Mouse (Mus musculus) lung, postnatal 0 days (tissue): ENCODE data around the gene Sncb. TPM values are rescaled to one million over a fixed set of nuclear protein-coding genes. Genes with fewer than 3 reads are reported as not detected.

ENCODE experiments used
- ATAC-seq: fragments of 200-750 bp; cut with Nextera tagmentation; 2 replicates; pipeline ENCODE4 v1.8.0; 2017; ENCODE audit warnings: moderate library complexity
- DNase-seq: peaks from one replicate; pipeline ENCODE4 v3.0.0-alpha.2; 2016; ENCODE audit warnings: low spot score
- H3K27ac ChIP-seq: fragments of 300-500 bp; sonication (generic); 2 replicates; pipeline ENCODE4 v1.5.1; 2014; ENCODE audit warnings: antibody characterized with exemption, mild to moderate bottlenecking, low read length, mixed read lengths
- H3K27me3 ChIP-seq: fragments of 300-500 bp; sonication (generic); replicated peaks from 2 replicates; pipeline ENCODE4 v1.6.1; 2014; ENCODE audit warnings: low read length, mixed read lengths; ENCODE audit not compliant: insufficient read depth
- H3K36me3 ChIP-seq: fragments of 300-500 bp; sonication (generic); 2 replicates; pipeline ENCODE4 v1.6.1; 2014; ENCODE audit warnings: low read length, mixed read lengths; ENCODE audit not compliant: insufficient read depth
- H3K4me1 ChIP-seq: fragments of 300-500 bp; sonication (generic); 2 replicates; pipeline ENCODE4 v1.6.1; 2014; ENCODE audit warnings: antibody characterized with exemption, low read depth, low read length, mixed read lengths; ENCODE audit not compliant: insufficient read depth
- H3K4me2 ChIP-seq: fragments of 300-500 bp; sonication (generic); replicated peaks from 2 replicates; pipeline ENCODE4 v1.6.1; 2014; ENCODE audit warnings: low read depth, mild to moderate bottlenecking, low read length, moderate library complexity, mixed read lengths
- H3K4me3 ChIP-seq: fragments of 300-500 bp; sonication (generic); 2 replicates; pipeline ENCODE4 v1.5.1; 2014; ENCODE audit warnings: low read depth, low read length
- H3K9ac ChIP-seq: fragments of 300-500 bp; sonication (generic); replicated peaks from 2 replicates; pipeline ENCODE4 v1.6.1; 2014; ENCODE audit warnings: low read depth, mild to moderate bottlenecking
- H3K9me3 ChIP-seq: fragments of 300-500 bp; sonication (generic); 2 replicates; pipeline ENCODE4 v1.6.1; 2016; ENCODE audit warnings: low read length, mixed read lengths
- CTCF ChIP-seq: IDR thresholded peaks from 2 replicates; pipeline ENCODE4 v1.5.1; 2016; ENCODE audit warnings: antibody characterized with exemption, mild to moderate bottlenecking
- EP300 ChIP-seq: IDR thresholded peaks from 2 replicates; pipeline ENCODE4 v1.6.1; 2016; ENCODE audit warnings: antibody characterized with exemption, mild to moderate bottlenecking, control low read depth
- WGBS: fragments of 180-500 bp; shearing (Covaris S2); extraction: QIAGEN DNeasy Blood & Tissue Kit; methylation state at CpG from one replicate; pipeline ENCODE4 v1.1.7; 2014; 5-methylcytosine and 5-hydroxymethylcytosine counted together
- polyA plus RNA-seq: library from polyadenylated mRNA; unstranded; fragments of >200 nt; fragmentation: Nextera tagmentation; extraction: Ambion mirVana; gene quantifications from 2 replicates; pipeline ENCODE4 v1.2.1, GENCODE M21; 2015

The Sncb gene
- polyA plus RNA-seq, 1 experiment from 2014 or later, result not detected

GRCm38 (mm10) chr13:54714996-54715395 lies 51.4 kb downstream of the Sncb start:
- no peak for DNase-seq
- Histone ChIP-seq H3K27me3 (no peaks in the 10 kb centered on the region), H3K9me3 (no peaks in the 10 kb centered on the region), H3K9ac (no peak overlapping the region), H3K4me1 (no peaks in the 10 kb centered on the region), H3K27ac (no peak overlapping the region), H3K4me2 (no peak overlapping the region), H3K36me3 (no peaks in the 10 kb centered on the region), H3K4me3 (no peak overlapping the region)
- TF ChIP-seq CTCF, result no peak
- TF ChIP-seq EP300, result no peak
- 62% methylated on average over 10 of the region's 10 CpGs for WGBS
- ATAC-seq, result no peak

DNA sequence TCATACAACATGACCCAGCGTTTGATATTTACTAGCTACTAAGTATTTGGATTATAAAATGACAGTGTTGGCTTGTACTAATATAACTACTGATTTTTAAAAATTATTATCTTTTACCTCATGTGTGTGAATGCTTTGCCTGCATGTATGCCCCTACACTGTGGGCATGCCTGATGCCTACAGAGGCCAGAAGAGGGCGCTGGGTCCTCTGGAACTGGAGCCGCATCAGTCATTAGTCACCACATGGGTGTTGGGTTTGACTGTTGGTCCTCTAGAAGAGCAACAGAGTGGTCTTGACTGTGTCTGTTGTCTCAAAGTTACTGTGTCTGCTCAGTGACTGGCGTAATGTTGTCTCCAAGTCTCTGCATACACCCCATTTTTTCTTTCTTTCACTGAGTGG lies 52.0 kb downstream of the Sncb start:
- 50% methylated on average over 4 of the region's 4 CpGs for WGBS
- no peak for TF ChIP-seq CTCF
- no peak for TF ChIP-seq EP300
- H3K27me3 ChIP-seq, result no peaks in the 10 kb centered on the region
- no peak overlapping the region for H3K9ac ChIP-seq
- no peaks in the 10 kb centered on the region for H3K4me1 ChIP-seq
- no peak overlapping the region for H3K27ac ChIP-seq
- no peak overlapping the region for H3K4me2 ChIP-seq
- DNase-seq (no peak), ATAC-seq (no peak)
- H3K4me3 ChIP-seq, result no peak overlapping the region
- H3K36me3 ChIP-seq, result no peaks in the 10 kb centered on the region
- H3K9me3 ChIP-seq, result no peaks in the 10 kb centered on the region

DNA sequence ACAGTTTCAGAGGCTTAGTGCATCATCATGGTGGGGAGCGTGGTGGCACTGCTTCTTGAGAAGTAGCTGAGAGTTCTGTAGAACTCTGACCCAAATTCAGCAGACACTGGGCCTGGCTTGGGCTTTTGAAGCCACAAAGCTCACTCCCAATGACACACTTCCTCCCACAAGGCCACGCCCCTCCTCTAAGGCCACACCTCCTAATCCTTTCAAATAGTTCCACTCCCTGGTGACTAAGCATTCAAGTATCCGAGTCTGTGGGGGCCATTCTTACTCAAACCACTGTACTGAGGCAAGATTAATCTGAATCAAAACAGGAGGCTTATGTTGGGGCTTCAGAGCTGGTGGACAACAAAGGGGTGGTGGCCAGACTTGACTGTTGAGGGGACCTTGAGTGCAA lies 55.5 kb downstream of the Sncb start:
- DNase-seq, result no peak
- H3K4me1 ChIP-seq, result no peaks in the 10 kb centered on the region
- TF ChIP-seq CTCF (no peak), EP300 (no peak)
- 70% methylated on average over 3 of the region's 3 CpGs for whole genome bisulfite sequencing
- H3K36me3 ChIP-seq, result no peaks in the 10 kb centered on the region
- no peaks in the 10 kb centered on the region for H3K27me3 ChIP-seq
- no peak overlapping the region for H3K4me3 ChIP-seq
- H3K9me3 ChIP-seq, result no peaks in the 10 kb centered on the region
- no peak overlapping the region for H3K9ac ChIP-seq
- no peak for ATAC-seq
- H3K27ac ChIP-seq, result no peak overlapping the region
- no peak overlapping the region for H3K4me2 ChIP-seq

Other genes starting within 250 kb of the Sncb start
- 95.1 and 105 TPM in 2 replicates for gene 4833439L19Rik, start 201.2 kb downstream of the Sncb start, polyA plus RNA-seq
- 19.1 and 21.4 TPM in 2 replicates for gene Arl10, start 191.6 kb downstream of the Sncb start, polyA plus RNA-seq
- gene Nop16, start 176.5 kb downstream of the Sncb start, polyA plus RNA-seq, result 29.4 and 31.0 TPM in 2 replicates
- gene Higd2a, start 176.4 kb downstream of the Sncb start, polyA plus RNA-seq, result 243 and 247 TPM in 2 replicates
- gene Cltb, start 155.3 kb downstream of the Sncb start, polyA plus RNA-seq, result 104 and 118 TPM in 2 replicates
- gene Faf2, start 144.8 kb downstream of the Sncb start, polyA plus RNA-seq, result 52.1 and 53.7 TPM in 2 replicates
- 52.1 and 60.0 TPM in 2 replicates for gene Rnf44, start 72.7 kb downstream of the Sncb start, polyA plus RNA-seq
- gene Cdhr2, start 65.1 kb downstream of the Sncb start, polyA plus RNA-seq, result not detected in 2 replicates
- gene Gprin1, start 16.7 kb downstream of the Sncb start, polyA plus RNA-seq, result 0.04 TPM in 1 of 2 replicates, not detected in the other
- not detected in 2 replicates for gene Eif4e1b, start 17.4 kb upstream of the Sncb start, polyA plus RNA-seq
- gene Tspan17, start 22.8 kb upstream of the Sncb start, polyA plus RNA-seq, result 32.9 and 40.5 TPM in 2 replicates
- 1.4 and 1.9 TPM in 2 replicates for gene Unc5a, start 182.8 kb upstream of the Sncb start, polyA plus RNA-seq